Mouse (Mus musculus): Measurements from ENCODE around the gene Abhd10. TPM values are rescaled to one million over a fixed set of nuclear protein-coding genes. Genes with fewer than 3 reads are reported as not detected.

Abhd10 gene
- polyA plus RNA-seq, 1 experiment: not detected

GRCm38 (mm10) chr16:45693558-45693957, 49.2 kb downstream of the Abhd10 start, which contains the start of gene Tmprss7:
Tmprss7 (minus strand) TSS chr16:45693658.
- no peak for TF ChIP-seq CTCF (IDR thresholded peaks at IDR 0.05; ENCODE audit: insufficient read depth, low read depth, low read length)
- no peak for TF ChIP-seq POLR2A (IDR thresholded peaks at IDR 0.05; ENCODE audit: insufficient read depth, low read depth, low read length)
- 61% methylated on average over 10 of the region's 10 CpGs for WGBS
- Histone ChIP-seq H3K27ac (ENCODE audit: insufficient read depth, low read depth, low read length) (no peak within 1 kb of the TSS), H3K4me1 (ENCODE audit: control insufficient read depth, insufficient read depth, low read length) (peaks cover 11% of the 10 kb centered on the region), H3K4me3 (ENCODE audit: insufficient read depth, low read depth, low read length) (no peak within 1 kb of the TSS)

GRCm38 (mm10) chr16:45692851-45693250, 49.9 kb downstream of the Abhd10 start:
- WGBS: 48% methylated on average over 3 of the region's 3 CpGs
- H3K4me1 ChIP-seq (ENCODE audit: control insufficient read depth, insufficient read depth, low read length): peaks cover 11% of the 10 kb centered on the region
- H3K4me3 ChIP-seq (ENCODE audit: insufficient read depth, low read depth, low read length): no peak overlapping the region
- TF ChIP-seq CTCF (IDR thresholded peaks at IDR 0.05; ENCODE audit: insufficient read depth, low read depth, low read length) (no peak), POLR2A (IDR thresholded peaks at IDR 0.05; ENCODE audit: insufficient read depth, low read depth, low read length) (no peak)
- H3K27ac ChIP-seq (ENCODE audit: insufficient read depth, low read depth, low read length): no peak overlapping the region

- WGBS: 9% methylated on average over 4 of the region's 4 CpGs
- Histone ChIP-seq H3K4me1 (ENCODE audit: control insufficient read depth, insufficient read depth, low read length) (peaks cover 7% of the 10 kb centered on the region; the same call in 1 of the 2 replicates), H3K27ac (ENCODE audit: insufficient read depth, low read depth, low read length) (peak overlapping the region; percentile 82), H3K4me3 (ENCODE audit: insufficient read depth, low read depth, low read length) (no peak overlapping the region)
- TF ChIP-seq CTCF (IDR thresholded peaks at IDR 0.05; ENCODE audit: insufficient read depth, low read depth, low read length): no peak
- no peak for TF ChIP-seq POLR2A (IDR thresholded peaks at IDR 0.05; ENCODE audit: insufficient read depth, low read depth, low read length)
Observed at GRCm38 (mm10) chr16:45690178-45690577, 52.6 kb downstream of the Abhd10 start.

GRCm38 (mm10) chr16:45686833-45687232, 55.9 kb downstream of the Abhd10 start:
- no peak for TF ChIP-seq CTCF (IDR thresholded peaks at IDR 0.05; ENCODE audit: insufficient read depth, low read depth, low read length)
- no peak for TF ChIP-seq POLR2A (IDR thresholded peaks at IDR 0.05; ENCODE audit: insufficient read depth, low read depth, low read length)
- peaks cover 5% of the 10 kb centered on the region; the same call in 1 of the 2 replicates for H3K4me1 ChIP-seq (ENCODE audit: control insufficient read depth, insufficient read depth, low read length)
- H3K4me3 ChIP-seq (ENCODE audit: insufficient read depth, low read depth, low read length): no peak overlapping the region
- H3K27ac ChIP-seq (ENCODE audit: insufficient read depth, low read depth, low read length): no peak overlapping the region
- 86% methylated on average over 3 of the region's 3 CpGs for WGBS

- WGBS: 61% methylated on average over 3 of the region's 3 CpGs
- no peak overlapping the region for H3K27ac ChIP-seq (ENCODE audit: insufficient read depth, low read depth, low read length)
- TF ChIP-seq CTCF (IDR thresholded peaks at IDR 0.05; ENCODE audit: insufficient read depth, low read depth, low read length): no peak
- no peak for TF ChIP-seq POLR2A (IDR thresholded peaks at IDR 0.05; ENCODE audit: insufficient read depth, low read depth, low read length)
Observed at GRCm38 (mm10) chr16:45685295-45685694, 57.5 kb downstream of the Abhd10 start.

GRCm38 (mm10) chr16:45684815-45685214, 57.9 kb downstream of the Abhd10 start:
- H3K27ac ChIP-seq (ENCODE audit: insufficient read depth, low read depth, low read length): no peak overlapping the region
- H3K4me3 ChIP-seq (ENCODE audit: insufficient read depth, low read depth, low read length): no peak overlapping the region
- TF ChIP-seq POLR2A (IDR thresholded peaks at IDR 0.05; ENCODE audit: insufficient read depth, low read depth, low read length): no peak
- TF ChIP-seq CTCF (IDR thresholded peaks at IDR 0.05; ENCODE audit: insufficient read depth, low read depth, low read length): peak; percentile 78
- no peaks in the 10 kb centered on the region for H3K4me1 ChIP-seq (ENCODE audit: control insufficient read depth, insufficient read depth, low read length)
- WGBS: 12% methylated on average over 8 of the region's 8 CpGs

More at GRCm38 (mm10) chr16:45685295-45685694, 57.5 kb downstream of the Abhd10 start:
- Histone ChIP-seq H3K4me1 (ENCODE audit: control insufficient read depth, insufficient read depth, low read length) (peaks cover under 1% of the 10 kb centered on the region; the same call in 1 of the 2 replicates), H3K4me3 (ENCODE audit: insufficient read depth, low read depth, low read length) (no peak overlapping the region)

Other genes starting within 250 kb of the Abhd10 start
- gene Gm609, start 250.0 kb downstream of the Abhd10 start, polyA plus RNA-seq (2012; ENCODE audit: insufficient read depth, insufficient read length, low replicate concordance, missing spikeins): not detected in 2 replicates
- gene Gm17783, start 210.9 kb downstream of the Abhd10 start, polyA plus RNA-seq (2012; ENCODE audit: insufficient read depth, insufficient read length, low replicate concordance, missing spikeins): not detected in 2 replicates
- not detected in 2 replicates for gene Slc9c1, start 207.6 kb downstream of the Abhd10 start, polyA plus RNA-seq (2012; ENCODE audit: insufficient read depth, insufficient read length, low replicate concordance, missing spikeins)
- not detected in 2 replicates for gene Gcsam, start 132.6 kb downstream of the Abhd10 start, polyA plus RNA-seq (2012; ENCODE audit: insufficient read depth, insufficient read length, low replicate concordance, missing spikeins)
- gene BC016579, start 88.9 kb downstream of the Abhd10 start, polyA plus RNA-seq (2012; ENCODE audit: insufficient read depth, insufficient read length, low replicate concordance, missing spikeins): not detected in 2 replicates
- not detected in 2 replicates for gene Tmprss7, start 49.3 kb downstream of the Abhd10 start, polyA plus RNA-seq (2012; ENCODE audit: insufficient read depth, insufficient read length, low replicate concordance, missing spikeins)
- not detected in 2 replicates for gene Tagln3, start 18.3 kb downstream of the Abhd10 start, polyA plus RNA-seq (2012; ENCODE audit: insufficient read depth, insufficient read length, low replicate concordance, missing spikeins)
- not detected in 2 replicates for gene Phldb2, start 210.6 kb upstream of the Abhd10 start, polyA plus RNA-seq (2012; ENCODE audit: insufficient read depth, insufficient read length, low replicate concordance, missing spikeins)